Mouse (Mus musculus): ENCODE results near the gene Ankrd60. TPM values are rescaled to one million over a fixed set of nuclear protein-coding genes. Genes with fewer than 3 reads are reported as not detected.

The Ankrd60 gene
- polyA plus RNA-seq, 1 experiment from 2014 or later: not detected

DNA sequence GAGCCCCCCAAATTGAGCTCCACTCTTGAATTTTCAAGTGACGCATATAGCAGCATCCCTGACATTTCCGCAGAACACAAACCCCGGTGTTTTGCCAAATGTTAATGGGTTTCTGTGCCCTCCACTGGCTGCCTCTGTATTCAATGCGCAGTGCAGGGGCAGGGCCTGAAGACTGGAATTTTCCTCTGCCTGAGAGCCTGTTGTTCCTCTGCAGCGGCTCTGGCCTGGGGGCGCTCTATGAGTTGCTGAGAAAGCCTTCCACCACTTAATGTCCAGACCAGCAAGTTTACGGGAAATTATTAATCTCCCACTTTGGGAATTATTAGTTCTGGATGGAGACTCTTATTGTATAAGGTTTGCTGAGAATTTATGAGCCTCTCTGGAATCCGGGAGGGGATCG, 14.0 kb downstream of the Ankrd60 start:
- ATAC-seq (ENCODE audit: insufficient number of reproducible peaks, low FRiP score, low TSS enrichment, low read depth) (no peak), DNase-seq (ENCODE audit: low spot score) (peak; percentile 32)
- H3K9ac ChIP-seq (ENCODE audit: low read length): no peak overlapping the region

DNA sequence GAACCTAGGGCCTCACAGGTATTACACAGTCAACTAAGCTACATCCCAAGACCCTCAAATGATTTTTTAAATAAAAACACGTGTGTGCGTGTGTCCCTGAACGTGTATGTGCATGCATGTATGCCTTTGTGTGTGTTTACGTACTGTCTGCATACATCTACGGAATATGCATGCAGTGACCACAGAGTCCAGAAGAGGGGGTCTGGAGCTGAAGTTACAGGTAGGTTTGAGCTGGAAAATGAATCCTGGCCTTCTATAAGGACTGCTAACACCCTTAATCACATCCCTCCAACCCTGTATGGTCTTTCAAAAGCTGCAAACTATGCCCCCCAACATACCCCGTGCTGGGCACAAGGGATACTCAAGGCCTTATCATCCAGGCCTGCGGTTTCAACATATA, 14.8 kb downstream of the Ankrd60 start:
- H3K9me3 ChIP-seq (ENCODE audit: control insufficient read depth, low read length): no peaks in the 10 kb centered on the region
- no peaks in the 10 kb centered on the region for H3K36me3 ChIP-seq (ENCODE audit: control insufficient read depth, insufficient read depth, low read length)
- WGBS: 75% methylated on average over 7 of the region's 7 CpGs
- no peaks in the 10 kb centered on the region for H3K27me3 ChIP-seq (ENCODE audit: control insufficient read depth, insufficient read depth, low read length)
- peak; percentile 37 for DNase-seq (ENCODE audit: low spot score)
- H3K27ac ChIP-seq (replicated peaks; ENCODE audit: low read depth, low read length): no peak overlapping the region
- ATAC-seq (ENCODE audit: insufficient number of reproducible peaks, low FRiP score, low TSS enrichment, low read depth): no peak
- H3K4me1 ChIP-seq (ENCODE audit: control insufficient read depth, insufficient read depth, low read length): no peaks in the 10 kb centered on the region; the same call in 1 of the 2 replicates
- H3K4me3 ChIP-seq (ENCODE audit: low read depth, low read length): no peak overlapping the region
- no peak overlapping the region for H3K9ac ChIP-seq (ENCODE audit: low read length)
- H3K4me2 ChIP-seq (ENCODE audit: low read depth, severe bottlenecking): no peak overlapping the region

More for the DNA sequence above, 14.0 kb downstream of the Ankrd60 start:
- H3K27me3 ChIP-seq (ENCODE audit: control insufficient read depth, insufficient read depth, low read length): no peaks in the 10 kb centered on the region
- no peaks in the 10 kb centered on the region for H3K36me3 ChIP-seq (ENCODE audit: control insufficient read depth, insufficient read depth, low read length)
- H3K9me3 ChIP-seq (ENCODE audit: control insufficient read depth, low read length): no peaks in the 10 kb centered on the region
- no peak overlapping the region for H3K4me2 ChIP-seq (ENCODE audit: low read depth, severe bottlenecking)
- no peak overlapping the region for H3K27ac ChIP-seq (replicated peaks; ENCODE audit: low read depth, low read length)
- H3K4me1 ChIP-seq (ENCODE audit: control insufficient read depth, insufficient read depth, low read length): no peaks in the 10 kb centered on the region; the same call in 1 of the 2 replicates
- H3K4me3 ChIP-seq (ENCODE audit: low read depth, low read length): no peak overlapping the region
- 62% methylated on average over 9 of the region's 9 CpGs for WGBS

DNA sequence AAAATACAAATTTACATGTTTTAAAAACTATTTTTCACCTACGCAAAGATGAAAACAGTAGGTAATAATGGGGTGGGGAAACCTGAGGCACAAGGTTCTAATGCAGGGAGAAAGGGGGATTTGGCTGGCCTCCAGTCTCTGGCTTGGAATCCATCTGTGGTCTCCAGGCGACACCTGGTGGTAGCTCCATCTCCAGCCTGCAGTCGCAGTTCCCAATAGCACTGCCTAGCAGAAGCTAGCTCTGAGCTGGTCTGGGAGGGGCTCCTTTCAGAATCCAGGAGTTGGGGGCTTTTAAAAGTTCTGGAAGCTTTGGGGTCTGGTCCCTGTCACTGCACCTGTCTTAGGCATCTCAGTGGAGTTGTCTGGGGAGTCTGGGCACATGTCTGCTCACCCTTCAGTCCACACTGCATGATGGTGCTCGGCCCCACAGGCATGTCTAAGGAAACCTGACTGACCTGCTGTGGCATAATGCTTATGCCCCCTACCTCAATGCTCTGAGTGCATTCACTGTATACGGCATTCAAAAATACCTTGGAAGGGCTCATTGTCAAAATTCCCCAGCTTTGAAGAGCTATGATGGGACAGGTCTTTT, 16.2 kb downstream of the Ankrd60 start:
- ATAC-seq (ENCODE audit: insufficient number of reproducible peaks, low FRiP score, low TSS enrichment, low read depth) (0 out of 2 replicates have a peak, but pooled peaks have one; percentile 29), DNase-seq (ENCODE audit: low spot score) (peak; percentile 83)
- no peak overlapping the region for H3K4me2 ChIP-seq (ENCODE audit: low read depth, severe bottlenecking)
- no peaks in the 10 kb centered on the region for H3K9me3 ChIP-seq (ENCODE audit: control insufficient read depth, low read length)
- H3K27ac ChIP-seq (replicated peaks; ENCODE audit: low read depth, low read length): no peak overlapping the region
- 40% methylated on average over 5 of the region's 5 CpGs for WGBS
- H3K4me3 ChIP-seq (ENCODE audit: low read depth, low read length): no peak overlapping the region
- no peaks in the 10 kb centered on the region for H3K36me3 ChIP-seq (ENCODE audit: control insufficient read depth, insufficient read depth, low read length)
- no peak overlapping the region for H3K9ac ChIP-seq (ENCODE audit: low read length)
- H3K27me3 ChIP-seq (ENCODE audit: control insufficient read depth, insufficient read depth, low read length): no peaks in the 10 kb centered on the region
- H3K4me1 ChIP-seq (ENCODE audit: control insufficient read depth, insufficient read depth, low read length): no peaks in the 10 kb centered on the region; the same call in 1 of the 2 replicates

DNA sequence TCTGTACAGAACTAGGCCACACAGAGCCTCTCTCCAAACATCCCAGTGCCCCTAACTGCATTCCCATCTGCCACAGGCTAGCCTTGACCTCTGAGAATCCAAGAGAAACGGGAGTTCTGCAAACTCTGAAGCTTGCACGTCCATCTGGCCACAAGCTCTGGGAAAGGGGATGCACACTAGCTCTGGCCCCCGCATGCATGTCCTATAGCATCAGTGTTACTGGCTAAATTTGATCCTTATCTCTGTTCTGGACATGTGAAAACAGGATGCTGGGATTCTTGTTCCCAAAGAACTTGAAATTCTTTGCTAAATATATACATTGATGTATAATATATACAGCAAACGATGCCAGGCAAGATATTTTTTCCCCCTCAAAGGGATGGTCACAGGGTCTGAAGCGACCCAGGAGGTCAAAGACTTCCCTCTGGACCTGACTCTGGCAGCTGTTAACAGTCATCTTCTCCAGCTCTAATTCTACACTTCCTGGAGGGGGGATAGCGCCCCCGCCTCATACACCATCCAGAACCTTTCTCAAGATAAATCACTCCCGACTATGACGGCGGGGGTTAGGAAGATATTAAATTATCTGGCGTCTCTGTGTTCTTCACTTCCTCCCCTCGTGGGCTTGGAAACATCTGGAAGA, 19.3 kb downstream of the Ankrd60 start:
- no peaks in the 10 kb centered on the region; the same call in 1 of the 2 replicates for H3K4me1 ChIP-seq (ENCODE audit: control insufficient read depth, insufficient read depth, low read length)
- H3K36me3 ChIP-seq (ENCODE audit: control insufficient read depth, insufficient read depth, low read length): no peaks in the 10 kb centered on the region
- ATAC-seq (ENCODE audit: insufficient number of reproducible peaks, low FRiP score, low TSS enrichment, low read depth) (no peak), DNase-seq (ENCODE audit: low spot score) (no peak)
- no peak overlapping the region for H3K4me3 ChIP-seq (ENCODE audit: low read depth, low read length)
- no peaks in the 10 kb centered on the region for H3K27me3 ChIP-seq (ENCODE audit: control insufficient read depth, insufficient read depth, low read length)
- H3K27ac ChIP-seq (replicated peaks; ENCODE audit: low read depth, low read length): no peak overlapping the region
- H3K4me2 ChIP-seq (ENCODE audit: low read depth, severe bottlenecking): no peak overlapping the region
- H3K9ac ChIP-seq (ENCODE audit: low read length): no peak overlapping the region
- no peaks in the 10 kb centered on the region for H3K9me3 ChIP-seq (ENCODE audit: control insufficient read depth, low read length)
- 63% methylated on average over 12 of the region's 12 CpGs for WGBS

DNA sequence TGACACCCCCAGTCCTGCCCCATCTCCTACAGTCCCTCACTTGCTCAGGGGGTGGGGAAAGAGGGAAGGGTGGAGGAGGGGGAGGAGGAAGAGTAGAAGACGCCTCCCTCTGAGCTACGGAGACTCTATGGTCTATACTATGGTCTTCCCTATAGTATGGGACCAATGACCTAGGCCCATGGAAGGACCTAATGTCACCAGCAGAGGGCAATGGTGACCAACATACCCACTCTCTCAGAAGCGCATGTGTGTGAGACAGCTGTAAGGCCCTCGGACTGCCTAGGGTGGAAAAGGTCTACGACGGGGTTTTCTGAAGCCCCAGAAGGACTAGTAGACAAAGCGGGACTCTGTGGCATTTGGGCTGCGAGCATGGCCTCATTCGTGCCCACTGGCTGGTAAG, 24.3 kb downstream of the Ankrd60 start:
- no peak for ATAC-seq (ENCODE audit: insufficient number of reproducible peaks, low FRiP score, low TSS enrichment, low read depth)
- 44% methylated on average over 9 of the region's 9 CpGs for WGBS
- peak; percentile 62 for DNase-seq (ENCODE audit: low spot score)

DNA sequence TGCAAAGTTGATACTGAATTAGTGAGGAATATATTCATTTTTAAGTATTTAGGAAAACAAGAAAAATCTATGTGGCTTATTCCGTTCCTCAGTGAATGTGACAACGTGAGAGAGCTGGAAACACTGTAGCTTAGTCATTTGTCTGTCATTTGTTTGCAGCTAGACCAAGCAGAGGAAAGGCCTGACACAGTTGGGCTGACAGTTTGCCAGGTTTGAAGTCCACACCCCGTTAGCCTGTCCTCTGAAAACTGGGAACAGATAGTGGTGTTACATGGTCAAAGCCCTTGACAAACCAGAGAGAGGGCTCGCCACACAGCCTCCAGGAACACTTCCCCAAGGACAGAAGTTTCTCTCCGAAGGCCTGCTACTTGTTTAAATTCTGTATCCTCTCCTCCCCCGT, 27.5 kb downstream of the Ankrd60 start:
- H3K9ac ChIP-seq (ENCODE audit: low read length): no peak overlapping the region
- 79% methylated on average over 6 of the region's 6 CpGs for WGBS
- H3K4me3 ChIP-seq (ENCODE audit: low read depth, low read length): no peak overlapping the region

More for the DNA sequence above, 24.3 kb downstream of the Ankrd60 start:
- H3K9me3 ChIP-seq (ENCODE audit: control insufficient read depth, low read length): no peaks in the 10 kb centered on the region
- H3K27ac ChIP-seq (replicated peaks; ENCODE audit: low read depth, low read length): no peak overlapping the region
- no peak overlapping the region for H3K9ac ChIP-seq (ENCODE audit: low read length)
- no peak overlapping the region for H3K4me2 ChIP-seq (ENCODE audit: low read depth, severe bottlenecking)
- no peaks in the 10 kb centered on the region for H3K36me3 ChIP-seq (ENCODE audit: control insufficient read depth, insufficient read depth, low read length)
- H3K27me3 ChIP-seq (ENCODE audit: control insufficient read depth, insufficient read depth, low read length): no peaks in the 10 kb centered on the region
- no peak overlapping the region for H3K4me3 ChIP-seq (ENCODE audit: low read depth, low read length)
- H3K4me1 ChIP-seq (ENCODE audit: control insufficient read depth, insufficient read depth, low read length): no peaks in the 10 kb centered on the region

DNA sequence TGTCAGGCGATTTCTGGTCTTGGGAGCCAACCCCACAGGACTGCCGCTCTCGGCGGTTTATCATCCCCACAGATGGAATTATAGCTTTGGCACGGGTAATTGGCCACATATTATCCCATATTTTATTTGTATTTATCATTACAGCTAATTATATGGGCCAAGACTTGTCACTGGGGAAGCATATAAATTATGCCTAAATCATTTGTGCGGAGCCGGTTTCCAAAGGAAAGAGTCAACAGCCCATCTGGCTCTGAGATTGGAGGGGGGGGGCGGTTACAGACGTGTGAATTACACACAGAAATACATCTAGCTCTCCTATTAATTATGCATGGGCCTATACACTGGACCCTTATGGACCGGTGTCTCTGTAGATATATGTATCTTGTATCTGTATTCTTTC, 28.9 kb downstream of the Ankrd60 start:
- Histone ChIP-seq H3K27me3 (ENCODE audit: control insufficient read depth, insufficient read depth, low read length) (no peaks in the 10 kb centered on the region), H3K4me1 (ENCODE audit: control insufficient read depth, insufficient read depth, low read length) (no peaks in the 10 kb centered on the region), H3K36me3 (ENCODE audit: control insufficient read depth, insufficient read depth, low read length) (no peaks in the 10 kb centered on the region), H3K9ac (ENCODE audit: low read length) (no peak overlapping the region), H3K4me2 (ENCODE audit: low read depth, severe bottlenecking) (no peak overlapping the region), H3K27ac (replicated peaks; ENCODE audit: low read depth, low read length) (no peak overlapping the region), H3K9me3 (ENCODE audit: control insufficient read depth, low read length) (no peaks in the 10 kb centered on the region), H3K4me3 (ENCODE audit: low read depth, low read length) (no peak overlapping the region)
- 84% methylated on average over 10 of the region's 10 CpGs for WGBS
- ATAC-seq (ENCODE audit: insufficient number of reproducible peaks, low FRiP score, low TSS enrichment, low read depth) (no peak), DNase-seq (ENCODE audit: low spot score) (no peak)

More for the DNA sequence above, 27.5 kb downstream of the Ankrd60 start:
- Histone ChIP-seq H3K4me1 (ENCODE audit: control insufficient read depth, insufficient read depth, low read length) (no peaks in the 10 kb centered on the region), H3K27ac (replicated peaks; ENCODE audit: low read depth, low read length) (no peak overlapping the region), H3K27me3 (ENCODE audit: control insufficient read depth, insufficient read depth, low read length) (no peaks in the 10 kb centered on the region), H3K36me3 (ENCODE audit: control insufficient read depth, insufficient read depth, low read length) (no peaks in the 10 kb centered on the region), H3K9me3 (ENCODE audit: control insufficient read depth, low read length) (no peaks in the 10 kb centered on the region), H3K4me2 (ENCODE audit: low read depth, severe bottlenecking) (no peak overlapping the region)
- DNase-seq (ENCODE audit: low spot score): no peak
- ATAC-seq (ENCODE audit: insufficient number of reproducible peaks, low FRiP score, low TSS enrichment, low read depth): no peak

DNA sequence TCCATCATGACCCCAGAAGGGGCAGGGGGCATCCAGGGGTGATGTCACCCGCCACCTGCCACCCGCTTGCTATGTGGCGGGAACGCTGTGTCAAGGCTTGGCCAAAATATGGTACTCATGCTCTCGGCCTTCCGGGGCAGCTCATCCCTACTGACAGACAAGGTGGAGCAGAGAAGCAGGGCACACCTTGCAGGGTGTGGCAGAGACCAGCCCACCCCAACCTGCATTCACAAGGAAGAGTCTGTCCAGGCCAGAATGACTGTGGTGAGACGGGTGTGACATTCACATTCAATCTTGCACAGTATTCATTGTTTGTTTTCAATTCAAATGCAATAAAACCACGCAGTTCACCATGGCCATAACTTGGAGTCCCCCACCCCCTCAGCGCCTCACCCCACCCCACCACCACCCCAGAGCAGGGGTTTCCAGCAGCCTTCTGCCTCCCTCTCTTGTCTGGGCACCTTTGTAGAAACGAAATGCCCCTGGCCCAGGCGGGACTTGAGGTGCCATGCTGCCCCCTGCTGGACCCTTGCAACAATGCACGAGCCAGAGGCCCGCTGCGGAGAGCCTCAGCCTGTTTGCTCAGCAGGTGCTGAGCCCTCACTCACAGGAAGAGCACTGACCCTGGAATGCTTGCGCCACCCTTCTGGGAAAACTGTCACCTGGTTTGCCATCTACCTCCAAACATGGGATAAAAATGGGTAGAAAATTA, 32.0 kb downstream of the Ankrd60 start:
- H3K27me3 ChIP-seq (ENCODE audit: control insufficient read depth, insufficient read depth, low read length): no peaks in the 10 kb centered on the region
- whole genome bisulfite sequencing: 45% methylated on average over 15 of the region's 15 CpGs
- no peak overlapping the region for H3K9ac ChIP-seq (ENCODE audit: low read length)
- peak; percentile 53; the same call in 1 of the 2 replicates for ATAC-seq (ENCODE audit: insufficient number of reproducible peaks, low FRiP score, low TSS enrichment, low read depth)
- H3K36me3 ChIP-seq (ENCODE audit: control insufficient read depth, insufficient read depth, low read length): no peaks in the 10 kb centered on the region
- H3K4me3 ChIP-seq (ENCODE audit: low read depth, low read length): no peak overlapping the region
- no peak overlapping the region for H3K27ac ChIP-seq (replicated peaks; ENCODE audit: low read depth, low read length)
- H3K4me2 ChIP-seq (ENCODE audit: low read depth, severe bottlenecking): no peak overlapping the region
- H3K9me3 ChIP-seq (ENCODE audit: control insufficient read depth, low read length): no peaks in the 10 kb centered on the region
- peak; percentile 92 for DNase-seq (ENCODE audit: low spot score)
- H3K4me1 ChIP-seq (ENCODE audit: control insufficient read depth, insufficient read depth, low read length): no peaks in the 10 kb centered on the region
